Mouse (Mus musculus) hindbrain, embryonic 15.5 days (tissue): ENCODE results near the gene Mthfd1l. TPM values are rescaled to one million over a fixed set of nuclear protein-coding genes. Genes with fewer than 3 reads are reported as not detected.

Source experiments
- ATAC-seq: fragments of 200-750 bp; cut with Nextera tagmentation; 2 replicates; pipeline ENCODE4 v1.8.0; 2017; ENCODE audit warnings: low read depth, moderate number of reproducible peaks, moderate TSS enrichment; ENCODE audit not compliant: low FRiP score
- H3K27ac ChIP-seq: fragments of 300-500 bp; sonication (generic); replicated peaks from 2 replicates; pipeline ENCODE4 v1.5.1; 2015; ENCODE audit warnings: mild to moderate bottlenecking, inconsistent platforms
- H3K27me3 ChIP-seq: fragments of 300-500 bp; sonication (generic); 2 replicates; pipeline ENCODE4 v1.6.1; 2015; ENCODE audit warnings: control low read depth, inconsistent platforms
- H3K36me3 ChIP-seq: fragments of 300-500 bp; sonication (generic); 2 replicates; pipeline ENCODE4 v1.6.1; 2015; ENCODE audit warnings: control low read depth, inconsistent platforms
- H3K4me1 ChIP-seq: fragments of 300-500 bp; sonication (generic); replicated peaks from 2 replicates; pipeline ENCODE4 v1.6.1; 2015; ENCODE audit warnings: control low read depth, inconsistent platforms
- H3K4me2 ChIP-seq: fragments of 300-500 bp; sonication (generic); 2 replicates; pipeline ENCODE4 v1.6.1; 2015; ENCODE audit warnings: moderate library complexity, mild to moderate bottlenecking, inconsistent platforms
- H3K4me3 ChIP-seq: fragments of 300-500 bp; sonication (generic); 2 replicates; pipeline ENCODE4 v1.5.1; 2015; ENCODE audit warnings: mild to moderate bottlenecking, inconsistent platforms
- H3K9ac ChIP-seq: fragments of 300-500 bp; sonication (generic); 2 replicates; pipeline ENCODE4 v1.6.1; 2015; ENCODE audit warnings: inconsistent platforms
- H3K9me3 ChIP-seq: fragments of 300-500 bp; sonication (generic); 2 replicates; pipeline ENCODE4 v1.6.1; 2016; ENCODE audit warnings: control low read depth, inconsistent platforms
- WGBS: fragments of 180-500 bp; shearing (Covaris S2); methylation state at CpG from one replicate; pipeline ENCODE4 v1.1.7; 2015; 5-methylcytosine and 5-hydroxymethylcytosine counted together
- polyA plus RNA-seq: library from polyadenylated mRNA; unstranded; fragments of >200 nt; fragmentation: Nextera tagmentation; extraction: Ambion mirVana; gene quantifications from 2 replicates; pipeline ENCODE4 v1.2.1, GENCODE M21; 2015

The Mthfd1l gene
- polyA plus RNA-seq, 1 experiment from 2014 or later = 6.1 TPM

GRCm38 (mm10) chr10:4094093-4094817 is 121.3 kb downstream of the Mthfd1l start:
- H3K4me2 ChIP-seq = no peak overlapping the region
- H3K4me1 ChIP-seq = peaks cover 6% of the 10 kb centered on the region; the same call in 1 of the 2 replicates
- H3K36me3 ChIP-seq = no peaks in the 10 kb centered on the region
- 52% methylated on average over 9 of the region's 9 CpGs for WGBS
- H3K27me3 ChIP-seq = no peaks in the 10 kb centered on the region
- H3K27ac ChIP-seq = 0 out of 2 replicates have a peak overlapping the region, but pooled peaks have one; percentile 4
- ATAC-seq = peak; percentile 28; the same call in 1 of the 2 replicates
- H3K9me3 ChIP-seq = no peaks in the 10 kb centered on the region
- no peak overlapping the region for H3K4me3 ChIP-seq
- no peak overlapping the region for H3K9ac ChIP-seq

DNA sequence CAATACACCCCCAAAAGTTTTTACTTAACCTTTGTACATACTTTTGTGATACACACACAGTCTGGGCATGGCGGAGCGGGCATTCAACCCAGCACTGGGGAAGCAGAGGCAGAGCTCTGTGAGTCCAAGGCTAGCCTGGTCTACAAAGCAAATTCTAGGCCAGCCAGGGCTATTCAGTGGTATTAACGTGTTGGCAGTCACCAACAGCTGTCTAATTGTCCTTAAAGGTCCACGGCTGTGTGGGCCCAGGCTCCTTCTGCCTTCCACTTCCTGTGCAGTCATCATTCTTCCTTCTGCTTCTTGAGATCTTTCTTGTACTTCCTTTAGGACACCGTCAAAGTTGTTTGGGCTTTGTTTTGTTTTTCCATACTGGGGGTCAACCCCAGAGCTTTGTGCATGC is 123.2 kb downstream of the Mthfd1l start:
- peaks cover 6% of the 10 kb centered on the region; the same call in 1 of the 2 replicates for H3K4me1 ChIP-seq
- H3K27ac ChIP-seq = no peak overlapping the region
- WGBS = 84% methylated on average over 5 of the region's 5 CpGs
- H3K27me3 ChIP-seq = no peaks in the 10 kb centered on the region
- H3K9ac ChIP-seq = no peak overlapping the region
- no peak overlapping the region for H3K4me3 ChIP-seq
- H3K4me2 ChIP-seq = no peak overlapping the region
- H3K36me3 ChIP-seq = no peaks in the 10 kb centered on the region
- H3K9me3 ChIP-seq = no peaks in the 10 kb centered on the region
- no peak for ATAC-seq

DNA sequence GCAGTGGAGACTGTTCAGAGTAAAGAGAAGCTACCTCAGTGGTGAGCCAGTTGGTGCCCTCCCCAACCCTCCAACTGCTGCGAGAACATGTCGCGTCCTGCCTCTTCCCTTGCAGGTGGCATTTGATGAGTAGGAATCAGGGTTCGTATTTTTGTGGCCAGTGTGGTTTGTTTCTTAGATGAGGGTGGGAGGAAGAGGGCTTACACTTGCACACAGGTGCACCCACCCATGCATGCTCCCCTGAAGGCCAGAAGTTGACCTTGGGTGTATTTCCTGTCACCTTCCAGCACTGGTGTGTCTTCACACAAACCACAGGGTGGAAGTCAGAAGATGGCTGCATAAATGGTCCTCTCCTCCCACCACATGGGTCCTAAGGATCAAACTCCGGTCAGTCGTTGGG is 127.1 kb downstream of the Mthfd1l start:
- no peaks in the 10 kb centered on the region for H3K9me3 ChIP-seq
- no peak overlapping the region for H3K4me3 ChIP-seq
- H3K4me1 ChIP-seq = no peaks in the 10 kb centered on the region
- ATAC-seq = no peak
- H3K27ac ChIP-seq = no peak overlapping the region
- 94% methylated on average over 6 of the region's 6 CpGs for WGBS
- no peaks in the 10 kb centered on the region for H3K36me3 ChIP-seq
- no peak overlapping the region for H3K4me2 ChIP-seq
- no peaks in the 10 kb centered on the region for H3K27me3 ChIP-seq
- no peak overlapping the region for H3K9ac ChIP-seq

DNA sequence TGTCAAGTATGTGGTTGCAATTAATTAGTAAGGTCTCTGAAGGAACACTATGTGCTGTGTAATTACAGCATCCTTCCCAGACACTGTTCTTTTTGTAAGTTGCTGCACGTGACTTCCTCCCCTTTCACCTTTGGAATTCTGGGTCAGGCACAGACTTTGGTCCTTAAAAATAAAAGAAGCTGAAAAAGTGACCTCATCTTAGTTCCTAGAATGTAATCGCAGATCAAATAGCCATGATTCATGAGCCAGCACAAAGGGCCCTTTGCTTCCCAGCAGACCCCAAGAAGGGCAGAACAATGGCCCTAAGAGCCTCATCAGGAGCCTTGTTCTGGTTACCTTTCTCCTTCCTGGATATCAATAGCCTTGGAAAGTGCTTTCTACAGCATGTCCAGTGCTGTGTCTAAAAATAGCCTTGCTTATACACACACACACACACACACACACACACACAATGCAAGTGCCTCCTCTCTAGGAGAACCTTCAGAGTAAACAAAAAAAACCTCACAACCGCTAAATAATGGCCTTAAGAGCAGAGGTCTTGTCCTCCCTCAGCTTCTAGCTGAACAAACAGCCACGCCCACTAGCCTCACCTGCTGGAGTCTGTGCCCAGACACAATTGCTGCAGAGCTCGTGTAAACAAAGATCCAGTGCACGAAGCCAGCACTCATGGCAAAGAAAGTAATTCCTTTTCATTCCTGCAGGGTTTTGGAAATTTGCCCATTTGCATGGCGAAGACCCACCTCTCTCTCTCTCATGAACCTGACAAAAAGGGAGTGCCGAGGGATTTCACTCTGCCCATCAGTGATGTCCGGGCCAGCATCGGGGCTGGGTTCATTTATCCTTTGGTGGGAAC is 133.0 kb downstream of the Mthfd1l start:
- Histone ChIP-seq H3K9ac (no peak overlapping the region), H3K4me3 (no peak overlapping the region), H3K36me3 (no peaks in the 10 kb centered on the region), H3K27me3 (no peaks in the 10 kb centered on the region), H3K27ac (peak overlapping the region; percentile 23), H3K9me3 (no peaks in the 10 kb centered on the region), H3K4me1 (peaks cover 19% of the 10 kb centered on the region), H3K4me2 (no peak overlapping the region)
- peak; percentile 52; the same call in 1 of the 2 replicates for ATAC-seq
- 15% methylated on average over 10 of the region's 10 CpGs for WGBS

GRCm38 (mm10) chr10:4107661-4108338 is 134.9 kb downstream of the Mthfd1l start:
- ATAC-seq = peak; percentile 47; the same call in 1 of the 2 replicates
- H3K27me3 ChIP-seq = no peaks in the 10 kb centered on the region
- no peak overlapping the region for H3K27ac ChIP-seq
- H3K9me3 ChIP-seq = no peaks in the 10 kb centered on the region
- no peak overlapping the region for H3K4me2 ChIP-seq
- H3K9ac ChIP-seq = no peak overlapping the region
- H3K4me3 ChIP-seq = no peak overlapping the region
- peaks cover 26% of the 10 kb centered on the region for H3K4me1 ChIP-seq
- H3K36me3 ChIP-seq = no peaks in the 10 kb centered on the region
- 22% methylated on average over 7 of the region's 7 CpGs for WGBS

DNA sequence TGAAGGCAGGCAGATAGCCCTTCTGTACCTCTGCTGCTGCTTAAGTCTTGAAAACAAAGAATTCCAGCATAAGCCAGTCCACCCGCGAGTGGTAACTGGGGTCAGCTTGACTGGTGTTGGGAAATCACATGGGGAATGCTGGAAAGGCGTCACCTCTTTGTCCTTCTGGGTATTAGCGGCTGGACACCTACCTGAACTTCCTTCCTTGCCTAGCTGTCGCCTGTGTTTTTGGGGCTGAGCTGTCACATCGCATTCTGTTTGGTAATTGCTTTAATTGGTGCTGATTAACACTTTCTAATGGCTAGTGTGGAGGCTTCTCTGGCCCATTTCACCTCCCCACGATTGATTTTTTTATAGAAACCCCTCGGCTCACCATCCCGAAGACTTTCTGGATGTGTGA is 135.5 kb downstream of the Mthfd1l start:
- WGBS = 82% methylated on average over 9 of the region's 9 CpGs
- Histone ChIP-seq H3K9ac (no peak overlapping the region), H3K4me2 (no peak overlapping the region), H3K27ac (no peak overlapping the region), H3K4me3 (no peak overlapping the region), H3K36me3 (no peaks in the 10 kb centered on the region), H3K27me3 (no peaks in the 10 kb centered on the region), H3K4me1 (peaks cover 33% of the 10 kb centered on the region), H3K9me3 (no peaks in the 10 kb centered on the region)
- ATAC-seq = no peak

- Histone ChIP-seq H3K27me3 (no peaks in the 10 kb centered on the region), H3K9ac (no peak overlapping the region), H3K4me2 (no peak overlapping the region), H3K4me3 (no peak overlapping the region), H3K4me1 (peaks cover 24% of the 10 kb centered on the region), H3K9me3 (no peaks in the 10 kb centered on the region), H3K36me3 (no peaks in the 10 kb centered on the region), H3K27ac (no peak overlapping the region)
- WGBS = 76% methylated on average over 19 of the region's 19 CpGs
- ATAC-seq = no peak
Measured at GRCm38 (mm10) chr10:4111095-4111794, 138.3 kb downstream of the Mthfd1l start.

- H3K9me3 ChIP-seq = no peaks in the 10 kb centered on the region
- no peaks in the 10 kb centered on the region for H3K36me3 ChIP-seq
- 71% methylated on average over 8 of the region's 8 CpGs for WGBS
- peak overlapping the region; percentile 38; the same call in 1 of the 2 replicates for H3K27ac ChIP-seq
- no peak overlapping the region for H3K4me3 ChIP-seq
- H3K4me2 ChIP-seq = no peak overlapping the region
- H3K4me1 ChIP-seq = peaks cover 19% of the 10 kb centered on the region
- H3K9ac ChIP-seq = no peak overlapping the region
- no peaks in the 10 kb centered on the region for H3K27me3 ChIP-seq
- no peak for ATAC-seq
Measured at GRCm38 (mm10) chr10:4111795-4112139, 138.8 kb downstream of the Mthfd1l start.

GRCm38 (mm10) chr10:4112611-4113327 is 139.9 kb downstream of the Mthfd1l start:
- Histone ChIP-seq H3K9me3 (no peaks in the 10 kb centered on the region), H3K27ac (0 out of 2 replicates have a peak overlapping the region, but pooled peaks have one; percentile 41), H3K4me3 (no peak overlapping the region), H3K4me2 (no peak overlapping the region), H3K9ac (no peak overlapping the region), H3K27me3 (no peaks in the 10 kb centered on the region), H3K4me1 (peaks cover 14% of the 10 kb centered on the region), H3K36me3 (no peaks in the 10 kb centered on the region)
- peak; percentile 32; the same call in 1 of the 2 replicates for ATAC-seq
- WGBS = 38% methylated on average over 17 of the region's 17 CpGs

- no peak overlapping the region for H3K9ac ChIP-seq
- H3K4me2 ChIP-seq = no peak overlapping the region
- WGBS = 84% methylated on average over 5 of the region's 5 CpGs
- peaks cover 14% of the 10 kb centered on the region for H3K4me1 ChIP-seq
- H3K9me3 ChIP-seq = no peaks in the 10 kb centered on the region
- no peaks in the 10 kb centered on the region for H3K27me3 ChIP-seq
- ATAC-seq = peak; percentile 25; the same call in 1 of the 2 replicates
- H3K27ac ChIP-seq = 0 out of 2 replicates have a peak overlapping the region, but pooled peaks have one; percentile 41
- H3K4me3 ChIP-seq = no peak overlapping the region
- H3K36me3 ChIP-seq = no peaks in the 10 kb centered on the region
Measured at GRCm38 (mm10) chr10:4113328-4113658, 140.4 kb downstream of the Mthfd1l start.

DNA sequence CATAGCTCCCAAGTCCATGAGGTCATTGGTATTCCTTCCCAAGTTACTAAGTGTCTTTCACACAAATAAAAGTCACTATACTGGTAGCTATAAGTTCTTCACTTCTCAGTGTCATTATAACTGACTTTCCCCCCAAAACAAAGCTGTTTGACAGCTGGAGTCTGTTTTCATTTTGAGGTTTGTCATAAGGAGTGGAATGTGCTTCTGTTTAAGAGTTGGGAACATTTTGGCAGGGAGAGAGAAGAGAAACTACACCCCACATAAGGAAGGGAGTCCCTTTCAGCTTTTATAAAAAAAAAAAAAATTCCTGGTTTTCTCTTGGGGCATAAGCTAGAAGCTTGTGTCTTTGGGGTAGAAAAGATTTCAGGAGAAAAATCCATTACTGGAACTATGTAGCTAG is 143.7 kb downstream of the Mthfd1l start:
- H3K4me3 ChIP-seq = no peak overlapping the region
- no peak overlapping the region for H3K4me2 ChIP-seq
- H3K36me3 ChIP-seq = no peaks in the 10 kb centered on the region
- H3K9me3 ChIP-seq = no peaks in the 10 kb centered on the region
- ATAC-seq = no peak
- no peak overlapping the region for H3K9ac ChIP-seq
- H3K27ac ChIP-seq = no peak overlapping the region
- peaks cover 14% of the 10 kb centered on the region for H3K4me1 ChIP-seq
- H3K27me3 ChIP-seq = no peaks in the 10 kb centered on the region
